Mouse (Mus musculus) left cerebral cortex, adult 11 months (tissue): ENCODE measurements around the gene Nedd4.
A peak's percentile ranks its signal among the peaks of the same experiment; 100 is the strongest.
"Not testable (repeated sequence)": the region's sequence is repeated elsewhere in the genome, so short reads cannot be mapped to it uniquely, and the experiment has no call there.

ENCODE experiments used
- DNase-seq: peaks from one replicate; pipeline ENCODE4 v3.0.0; 2022; ENCODE audit warnings: low spot score

Gene Nedd4

DNA sequence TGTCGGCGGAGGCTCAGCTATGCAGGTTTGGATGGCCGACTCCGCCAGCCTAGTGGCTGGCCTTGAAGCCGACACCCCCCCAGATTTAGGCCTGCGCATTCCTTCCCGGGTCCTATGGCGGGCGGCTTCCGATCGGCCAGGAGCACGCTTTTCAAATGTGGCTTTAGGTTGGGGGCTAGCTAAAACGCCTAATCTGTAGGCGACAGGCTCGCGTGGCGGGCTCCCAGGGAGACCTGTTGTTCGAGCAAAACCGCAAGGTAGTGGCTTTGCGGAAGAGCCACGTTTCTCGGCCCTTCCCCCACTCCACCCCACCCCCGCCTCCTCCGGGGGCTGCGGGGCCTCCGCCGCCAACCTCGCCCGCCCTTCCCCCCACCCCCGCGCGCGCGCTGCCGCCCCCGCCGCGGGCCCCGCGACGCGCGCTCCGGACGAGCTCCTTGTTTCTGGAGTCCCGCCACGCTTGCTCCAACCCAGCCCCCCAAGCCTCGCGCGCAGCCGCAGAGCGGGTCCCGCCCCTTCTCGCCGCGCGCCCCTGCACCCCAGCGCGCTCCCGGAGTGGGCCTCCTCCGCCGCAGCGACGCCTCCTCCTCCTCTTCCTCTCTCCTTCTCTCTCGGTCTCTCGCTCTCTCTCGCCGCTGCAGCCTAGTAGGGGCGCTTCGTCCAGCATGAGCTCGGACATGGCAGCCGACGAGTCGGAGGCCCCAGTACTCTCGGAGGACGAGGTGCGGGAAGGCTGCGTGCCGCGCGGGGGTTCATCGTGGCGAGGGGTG lies at the start of gene Nedd4:
TSS of gene Nedd4 (plus strand) at position 452 of the 767 bp plus-strand sequence.
- peak; percentile 87 for DNase-seq

DNA sequence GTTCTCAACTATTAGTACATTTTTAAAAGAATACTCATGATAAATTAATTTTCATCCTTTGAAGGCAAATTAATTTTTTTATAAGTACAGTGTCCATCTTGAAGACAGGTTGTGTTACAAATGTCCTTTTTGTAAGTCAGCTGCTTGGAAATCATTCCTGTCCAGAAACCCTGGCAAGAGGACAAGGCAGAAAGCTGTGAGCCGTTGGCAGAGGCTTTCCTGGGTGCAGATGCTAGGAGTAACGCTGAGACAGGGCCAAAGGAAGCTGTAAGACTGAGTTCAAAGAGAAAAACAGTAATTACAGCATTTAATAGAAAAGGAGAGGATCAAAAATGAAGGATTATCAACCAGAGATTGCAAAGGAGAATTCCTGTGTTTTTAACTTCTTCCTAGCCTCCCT lies 48.3 kb upstream of the Nedd4 start:
- no peak for DNase-seq

DNA sequence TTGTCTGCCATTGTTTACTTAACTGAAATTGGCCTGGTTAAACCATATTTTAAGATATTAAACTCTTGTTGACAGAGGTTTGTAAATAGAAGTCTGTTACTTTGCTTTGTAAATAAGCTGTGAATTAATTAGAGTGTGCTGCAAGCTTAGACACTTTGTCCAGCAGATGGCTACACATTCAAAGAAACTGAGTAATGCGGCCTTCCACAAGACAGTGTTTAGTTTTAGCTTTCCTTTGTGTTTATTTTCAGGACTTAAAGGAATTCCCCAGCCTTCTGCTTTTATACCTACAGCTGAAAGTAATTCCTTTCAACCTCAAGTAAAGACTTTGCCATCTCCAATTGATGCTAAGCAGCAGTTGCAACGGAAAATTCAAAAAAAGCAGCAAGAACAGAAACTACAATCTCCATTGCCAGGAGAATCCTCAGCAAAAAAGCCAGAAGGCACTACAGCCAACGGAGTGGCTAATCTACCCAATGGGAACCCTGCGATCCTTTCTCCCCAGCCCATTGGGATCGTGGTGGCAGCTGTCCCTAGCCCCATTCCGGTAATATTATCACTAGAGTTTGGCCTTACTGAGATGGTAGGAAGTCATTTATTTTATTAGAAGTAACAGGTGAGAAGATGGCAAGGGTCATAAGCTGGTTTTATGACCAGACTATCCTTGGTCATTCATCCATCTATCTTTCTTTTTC lies 47.2 kb upstream of the Nedd4 start:
- no peak for DNase-seq

DNA sequence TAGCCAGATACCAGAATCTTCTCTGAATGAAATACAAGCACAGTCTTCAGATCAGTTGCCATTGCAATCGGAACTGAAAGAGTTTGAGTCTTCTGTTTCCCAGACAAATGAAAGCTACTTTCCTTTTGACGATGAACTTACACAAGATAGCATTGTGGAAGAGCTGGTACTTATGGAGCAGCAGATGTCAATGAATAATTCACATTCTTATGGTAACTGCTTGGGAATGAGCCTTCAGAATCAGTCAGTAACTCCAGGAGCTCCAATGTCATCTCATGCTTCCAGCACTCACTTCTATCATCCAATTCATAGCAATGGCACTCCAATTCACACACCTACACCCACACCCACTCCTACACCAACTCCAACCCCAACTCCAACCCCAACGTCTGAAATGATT lies 44.1 kb upstream of the Nedd4 start:
- DNase-seq = no peak

DNA sequence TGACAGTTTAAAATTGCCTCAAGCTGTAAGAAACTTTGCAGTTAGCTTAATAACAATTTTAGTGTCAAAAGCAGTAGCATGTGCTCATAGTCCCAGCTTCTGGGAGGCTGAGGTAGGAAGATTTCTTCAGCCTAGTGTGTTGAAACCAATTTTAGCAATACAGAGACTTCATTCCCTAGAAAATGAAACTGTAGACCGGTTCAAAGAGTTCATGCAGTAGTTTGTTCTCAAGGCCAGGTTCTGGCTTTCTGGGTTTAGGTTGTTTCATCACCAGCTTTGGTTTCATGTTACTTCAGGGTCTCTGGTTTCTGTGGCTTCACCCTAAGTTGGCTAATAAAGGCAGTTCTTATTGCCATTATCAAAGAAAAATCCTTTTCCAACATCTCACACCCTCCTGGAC lies 38.5 kb upstream of the Nedd4 start:
- no peak for DNase-seq

DNA sequence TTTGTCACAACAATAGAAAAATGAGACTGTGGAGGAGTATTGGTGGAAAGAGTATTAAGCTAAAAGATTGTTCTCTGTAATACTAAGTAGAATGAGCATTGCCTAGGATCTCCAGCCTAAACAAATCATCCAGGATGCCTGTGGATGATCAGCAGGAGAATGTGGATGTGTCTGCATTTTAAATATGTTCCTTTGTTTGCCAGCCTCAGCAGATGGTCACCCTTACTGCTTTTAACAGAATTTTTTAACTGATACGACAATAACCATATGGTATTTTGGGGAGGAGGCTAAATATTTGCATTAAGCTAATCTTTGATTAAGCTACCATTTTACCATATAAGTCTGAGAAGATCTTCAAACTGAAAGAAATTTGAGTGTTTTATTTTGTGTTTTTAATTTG lies 34.5 kb upstream of the Nedd4 start:
- DNase-seq = no peak

DNA sequence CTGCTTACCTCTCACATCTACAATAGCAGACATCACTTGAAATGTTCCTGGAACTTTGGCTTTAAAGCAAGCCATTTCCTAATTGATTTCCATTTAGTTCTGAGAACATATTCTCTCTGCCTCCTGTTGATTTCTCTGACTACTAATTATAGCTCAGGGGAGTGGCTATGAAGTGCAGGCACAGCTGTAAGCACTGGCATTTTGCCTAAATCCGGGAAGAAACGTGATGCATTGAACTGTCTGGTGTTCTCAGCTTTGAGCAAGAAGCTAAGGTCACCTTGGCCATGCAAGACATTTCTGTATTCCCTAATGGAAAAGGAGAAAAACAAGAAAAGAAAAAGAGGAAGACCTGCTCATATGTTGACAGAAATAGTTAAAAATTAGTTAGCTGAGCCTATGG lies 33.6 kb upstream of the Nedd4 start:
- peak; percentile 14 for DNase-seq

DNA sequence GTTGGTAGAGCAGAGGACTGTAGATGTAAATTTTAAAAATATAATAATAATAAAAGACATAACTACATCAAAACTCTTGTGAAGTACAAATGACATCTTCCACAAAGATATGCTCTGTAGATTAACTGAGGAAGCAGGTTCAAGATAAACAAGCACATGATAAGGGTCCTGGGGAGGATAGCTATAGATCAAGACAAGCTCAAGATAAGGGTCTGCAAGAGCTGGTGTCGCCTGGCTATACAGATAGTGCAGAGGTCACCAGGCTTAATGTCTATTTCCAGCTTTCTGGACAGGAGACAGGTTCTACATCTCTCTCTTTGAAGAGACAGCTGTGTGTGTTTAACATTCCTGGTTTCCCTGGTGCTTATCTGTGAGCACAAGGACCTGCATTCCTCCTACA lies 29.9 kb upstream of the Nedd4 start:
- DNase-seq = no peak

DNA sequence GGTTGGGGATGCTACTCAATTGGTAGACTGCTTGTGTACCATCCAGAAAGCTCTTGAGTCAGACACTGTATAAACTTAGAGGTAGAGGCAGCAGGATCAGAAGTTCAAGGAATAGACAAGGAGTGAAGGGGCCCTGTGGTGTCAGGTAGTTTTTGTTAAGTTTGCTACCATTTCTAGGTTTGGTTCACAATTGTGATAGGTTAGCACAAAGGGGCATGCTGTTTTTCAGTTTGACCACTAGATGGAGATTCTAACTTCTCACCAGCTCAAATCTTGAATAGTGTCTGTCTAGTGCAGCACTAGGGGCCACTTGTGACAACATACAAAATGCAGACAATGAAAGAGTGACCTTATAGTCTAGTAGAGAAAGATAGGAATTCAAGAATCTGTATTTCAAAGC lies 27.0 kb upstream of the Nedd4 start:
- no peak for DNase-seq

DNA sequence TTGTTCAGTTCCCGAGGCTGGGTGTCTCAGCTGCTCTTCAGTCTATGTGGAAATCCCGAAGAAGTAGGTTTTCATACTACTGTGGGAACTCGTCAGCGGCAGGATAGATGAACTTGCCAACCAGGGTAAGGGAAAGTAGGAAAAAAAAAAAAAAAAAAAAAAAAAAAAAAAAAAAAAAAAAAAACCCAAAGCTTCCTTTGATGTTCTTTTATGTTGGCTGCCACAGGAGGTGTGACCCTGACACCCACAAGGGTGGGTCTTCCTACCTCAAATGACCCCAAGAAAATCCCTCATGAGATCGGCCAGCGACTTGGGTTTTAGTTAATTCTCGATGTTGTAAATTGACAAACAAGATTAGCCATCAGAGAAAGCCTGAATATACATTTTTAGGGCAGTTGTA lies 25.6 kb upstream of the Nedd4 start:
- DNase-seq = no peak

DNA sequence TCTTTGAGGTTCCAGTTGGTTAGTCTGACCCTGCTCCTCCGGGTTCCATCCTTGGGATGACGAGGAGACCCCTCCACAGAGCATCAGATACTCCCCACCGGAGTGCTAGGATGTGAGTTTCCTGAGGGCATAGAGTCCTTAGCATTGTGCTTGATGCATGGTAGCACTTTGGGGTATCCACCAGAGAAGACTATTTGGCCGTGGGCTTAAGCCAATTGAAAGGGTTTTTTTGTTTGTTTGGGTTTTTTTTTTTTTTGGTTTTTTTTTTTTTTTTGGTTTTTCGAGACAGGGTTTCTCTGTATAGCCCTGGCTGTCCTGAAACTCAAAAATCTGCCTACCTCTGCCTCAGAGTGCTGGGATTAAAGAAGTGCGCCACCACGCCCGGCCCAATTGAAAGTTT lies 24.9 kb upstream of the Nedd4 start:
- DNase-seq = no peak

DNA sequence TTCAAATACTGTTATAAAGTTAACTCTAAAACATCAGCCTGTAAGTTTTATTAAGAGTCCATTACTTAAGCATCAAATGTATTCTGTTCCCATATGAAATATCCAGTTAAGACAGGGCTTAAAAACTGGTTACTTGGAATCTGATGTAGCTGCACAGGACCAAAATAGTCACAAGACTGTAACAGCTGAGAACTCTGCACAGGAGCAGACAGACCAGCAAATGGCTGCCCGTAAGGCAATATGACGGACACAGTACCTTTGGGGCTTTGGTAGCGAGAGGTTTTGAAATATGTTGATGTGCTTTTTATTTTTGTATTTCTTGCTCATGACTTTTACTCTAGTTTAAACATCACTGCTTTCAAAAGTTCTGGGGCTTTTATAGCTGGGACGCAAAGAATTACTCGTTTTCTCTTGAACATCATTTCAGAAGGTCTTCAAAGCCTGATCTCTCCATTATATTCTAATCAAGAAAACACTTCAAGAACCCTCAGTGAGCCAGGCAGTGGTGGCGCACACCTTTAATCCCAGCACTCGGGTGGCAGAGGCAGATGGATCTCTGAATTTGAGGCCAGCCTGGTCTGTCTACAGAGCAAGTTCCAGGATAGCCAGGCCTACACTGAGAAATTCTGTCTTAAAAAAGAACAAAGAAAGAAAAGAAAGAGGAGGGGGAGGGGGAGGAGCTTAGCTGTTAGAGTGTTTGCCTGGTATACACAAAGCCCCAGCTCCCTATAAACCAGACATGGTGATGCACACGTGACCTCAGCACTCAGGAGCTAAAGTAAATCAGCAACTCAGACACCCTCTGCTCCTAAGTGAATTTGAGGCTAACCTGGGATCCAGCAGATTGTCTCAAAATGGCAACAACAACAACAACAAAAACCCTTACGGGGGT lies 22.9 kb upstream of the Nedd4 start:
- no peak for DNase-seq

DNA sequence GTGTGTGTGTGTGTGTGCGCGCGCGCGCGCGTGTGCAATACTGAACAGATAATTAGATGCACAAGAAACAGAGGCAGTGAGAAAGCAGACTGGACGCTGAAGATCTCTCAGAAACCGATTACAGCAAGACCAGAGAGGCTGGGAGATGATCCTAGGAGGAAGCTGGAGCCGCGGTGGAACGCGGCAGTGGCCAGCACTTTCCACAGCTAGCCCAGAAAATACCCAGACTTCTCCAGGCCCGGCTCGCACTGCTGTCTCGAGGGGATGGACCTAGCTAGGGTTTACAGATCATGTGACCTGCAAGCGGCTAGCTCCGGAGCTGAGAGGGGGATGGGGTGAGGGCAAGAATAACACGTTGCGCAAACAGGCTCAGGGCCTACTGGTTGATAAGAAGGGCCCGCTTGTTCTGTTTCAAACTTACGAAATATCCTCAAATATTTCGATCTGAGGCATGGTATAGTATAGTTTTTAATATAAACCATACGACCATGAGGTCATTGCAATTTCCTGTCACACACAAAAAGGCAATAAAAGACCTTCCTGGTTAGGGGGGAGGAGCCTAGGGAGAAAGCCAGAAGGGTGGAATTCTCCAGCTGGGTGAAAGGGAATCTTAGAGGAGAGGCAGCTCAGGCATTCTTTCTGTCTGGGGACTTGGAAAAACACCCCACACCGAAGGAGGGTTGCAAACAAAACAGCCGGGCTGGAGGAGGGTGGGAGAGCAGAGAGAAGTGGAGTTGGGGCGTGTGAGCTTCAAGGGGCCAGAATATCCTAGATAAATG lies 22.1 kb upstream of the Nedd4 start:
- no peak for DNase-seq

DNA sequence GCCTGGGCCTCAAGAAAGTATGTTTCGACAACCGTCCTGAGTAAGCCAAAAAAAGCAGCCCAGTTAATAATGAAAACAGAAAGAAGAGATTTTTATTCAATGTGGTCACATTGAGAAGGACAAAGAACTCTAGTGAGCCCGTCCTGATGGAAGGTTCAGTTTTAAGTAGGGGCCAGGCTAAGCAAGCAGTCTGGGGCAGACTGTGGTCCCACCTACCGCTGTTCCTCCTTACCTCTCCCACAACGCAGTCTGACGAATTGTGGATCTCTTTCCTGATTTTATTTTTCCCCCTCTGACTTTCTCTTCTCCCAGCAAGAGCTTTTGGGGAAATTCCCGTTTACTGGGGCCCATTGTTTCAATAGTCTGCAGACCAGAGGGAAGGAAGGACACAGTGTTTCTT lies 21.5 kb upstream of the Nedd4 start:
- DNase-seq = no peak

DNA sequence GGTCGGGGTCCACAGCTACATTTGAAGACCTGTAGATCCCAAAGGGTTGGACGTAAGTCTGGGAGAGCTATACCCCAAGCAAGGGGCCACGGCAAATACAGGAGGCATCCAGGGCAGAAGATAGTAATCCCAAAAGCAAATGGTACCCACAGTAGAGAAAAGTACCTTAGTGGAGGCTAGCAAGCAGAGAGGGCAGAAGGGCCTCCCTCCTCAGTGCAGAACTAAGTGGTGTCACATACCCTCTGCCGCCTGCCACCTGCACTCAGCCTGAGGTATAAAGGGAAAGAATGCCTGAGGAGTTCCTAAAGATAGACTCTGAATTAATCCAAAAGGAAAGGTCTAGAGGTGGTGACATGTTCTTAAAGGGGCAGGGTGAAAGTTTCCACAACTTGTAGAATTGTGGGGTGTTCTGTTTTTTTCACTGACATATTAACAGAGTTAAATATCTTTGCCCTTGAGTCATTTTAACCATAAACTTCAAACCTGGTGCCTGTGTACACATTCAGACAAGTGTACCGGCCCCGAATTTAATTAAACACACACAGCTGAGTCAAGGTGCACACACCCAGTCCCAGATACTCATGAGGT lies 21.0 kb upstream of the Nedd4 start:
- DNase-seq = no peak

DNA sequence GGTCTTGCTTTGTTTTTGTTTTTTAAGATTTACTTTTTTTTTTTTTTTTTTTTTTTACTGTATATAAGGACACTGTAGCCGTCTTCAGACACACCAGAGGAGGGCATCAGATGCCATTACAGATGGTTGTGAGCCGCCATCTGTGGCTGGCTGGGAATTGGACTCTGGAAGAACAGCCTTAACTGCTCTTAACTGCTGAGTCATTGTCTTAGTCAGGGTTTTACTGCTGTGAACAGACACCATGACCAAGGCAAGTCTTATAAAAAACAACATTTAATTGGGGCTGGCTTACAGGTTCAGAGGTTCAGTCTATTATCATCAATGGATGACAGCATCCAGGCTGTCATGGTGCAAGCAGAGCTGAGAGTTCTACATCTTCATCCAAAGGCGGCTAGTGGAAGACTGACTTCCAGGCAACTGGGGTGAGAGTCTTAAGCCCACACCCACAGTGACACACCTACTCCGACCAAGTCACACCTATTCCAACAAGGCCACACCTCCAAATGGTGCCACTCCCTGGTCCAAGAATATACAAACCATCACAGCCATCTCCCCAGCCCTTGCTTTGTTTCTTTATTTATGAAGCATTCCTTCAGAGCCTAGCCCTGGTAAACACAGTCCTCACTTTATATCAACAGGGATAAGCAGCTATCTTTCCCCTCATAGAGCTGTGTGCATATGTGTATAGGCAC lies 19.2 kb upstream of the Nedd4 start:
- DNase-seq = not testable (repeated sequence)

DNA sequence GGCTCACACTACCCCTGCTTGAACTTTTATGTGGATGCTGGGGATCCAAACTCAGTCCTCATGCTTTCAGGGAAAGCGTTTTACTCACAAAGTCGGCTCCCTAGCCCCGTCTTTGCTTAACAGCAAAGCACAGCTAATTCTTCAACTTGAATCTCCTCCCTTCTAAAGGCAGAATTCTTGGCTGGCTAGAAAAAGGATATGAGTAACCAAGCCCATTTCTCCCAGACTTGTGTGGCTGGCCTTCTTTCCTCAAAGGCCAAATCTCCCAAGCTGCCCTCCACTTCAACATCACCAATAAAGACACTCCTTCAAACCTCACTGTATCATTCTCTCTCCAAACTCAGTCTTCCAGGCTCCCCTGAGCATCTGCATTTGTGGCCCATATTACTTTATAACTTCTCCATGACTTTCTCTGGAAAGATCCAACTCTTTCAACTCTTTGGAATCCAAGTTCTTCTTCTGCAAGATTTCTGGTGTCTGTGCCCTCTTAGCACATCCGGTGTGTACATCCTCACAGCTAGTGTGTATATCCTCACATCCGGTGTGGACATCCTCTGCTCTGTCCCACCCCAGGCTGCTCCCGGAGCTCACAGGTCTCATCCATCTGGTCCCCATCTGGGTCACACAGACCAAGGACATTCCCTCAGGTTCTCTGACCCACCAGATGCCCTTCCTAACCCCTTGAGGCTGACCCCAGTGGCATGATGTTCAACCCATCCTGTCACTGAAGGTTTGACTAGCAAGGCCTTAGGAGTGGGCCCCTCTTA lies 18.3 kb upstream of the Nedd4 start:
- DNase-seq = no peak

DNA sequence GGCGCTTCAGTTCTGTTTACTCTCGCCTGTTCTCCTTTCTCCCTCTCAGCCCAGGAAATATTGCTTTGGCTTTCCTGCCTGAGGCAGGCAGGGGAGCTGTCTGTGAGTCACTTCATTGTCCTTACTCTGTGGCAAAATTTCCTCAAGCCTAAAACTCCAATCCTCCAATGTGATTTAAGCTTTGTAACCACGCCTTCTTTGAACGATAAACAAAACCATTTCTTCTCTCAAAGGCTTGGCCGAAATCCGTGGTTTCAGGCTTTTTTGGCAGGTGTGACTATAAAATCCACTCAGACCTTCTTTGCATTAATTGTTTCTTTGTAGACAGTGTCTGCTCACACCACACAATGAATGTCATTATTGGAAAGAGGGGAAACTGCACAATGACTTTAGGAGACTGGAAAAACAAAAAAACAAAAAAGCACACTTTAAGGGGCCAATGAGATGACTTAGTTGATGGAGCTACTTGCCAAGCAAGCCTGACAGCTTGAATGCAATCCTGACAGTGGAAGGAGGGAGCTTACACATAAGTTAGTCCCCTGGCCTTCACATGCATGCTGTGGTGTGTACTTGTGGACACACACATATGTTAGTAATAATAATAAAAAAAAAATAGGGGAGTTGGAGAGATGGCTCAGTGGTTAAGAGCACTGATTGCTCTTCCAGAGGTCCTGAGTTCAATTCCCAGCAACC lies 17.6 kb upstream of the Nedd4 start:
- DNase-seq = no peak

DNA sequence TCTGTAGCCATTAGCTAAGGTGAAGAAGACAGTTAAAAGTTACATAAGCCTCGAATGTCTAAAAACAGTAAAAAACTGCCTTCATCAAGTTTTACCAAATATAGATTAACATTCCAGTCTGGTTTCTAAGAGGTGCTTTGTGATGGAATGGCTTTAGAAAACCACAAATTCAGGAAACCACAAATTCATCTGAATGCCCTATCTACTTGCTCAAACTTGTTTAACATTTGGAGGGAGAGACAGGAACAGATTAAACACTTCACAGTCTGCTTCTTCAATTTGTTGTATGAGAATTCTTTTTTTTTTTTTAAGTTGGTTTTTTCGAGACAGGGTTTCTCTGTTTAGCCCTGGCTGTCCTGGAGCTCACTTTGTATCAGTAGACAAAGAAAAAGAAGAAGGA lies 12.4 kb upstream of the Nedd4 start:
- no peak for DNase-seq

DNA sequence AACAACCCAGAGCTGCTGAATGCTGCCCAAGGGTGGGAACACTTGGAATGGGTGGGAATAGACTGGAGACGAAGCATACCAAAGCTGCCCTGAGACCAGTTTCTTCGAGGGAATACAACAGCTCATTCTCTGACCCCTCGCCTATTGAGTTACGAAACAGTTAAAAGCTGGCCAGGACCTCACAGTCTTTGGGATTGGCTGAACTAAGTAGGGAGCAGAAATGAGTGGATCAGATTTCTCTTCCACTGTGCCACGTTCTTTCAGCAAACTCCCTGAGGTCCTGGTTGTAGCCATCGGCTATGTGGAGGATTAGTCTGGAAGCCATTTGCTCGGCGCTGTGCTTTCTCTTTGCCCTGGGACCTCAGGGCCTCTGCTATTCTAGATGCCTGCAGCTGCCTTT lies 9.2 kb upstream of the Nedd4 start:
- DNase-seq = no peak
